Mouse (Mus musculus) splenic B cell, adult 2 months (primary cell): ENCODE results near the gene Nudt9.
A peak's percentile ranks its signal among the peaks of the same experiment; 100 is the strongest.
"Not testable (repeated sequence)": the region's sequence is repeated elsewhere in the genome, so short reads cannot be mapped to it uniquely, and the experiment has no call there.

Source experiments
- DNase-seq: peaks from one replicate; pipeline ENCODE4 v3.0.0-alpha.2; 2011; ENCODE audit warnings: low read depth, low spot score
- H3K27me3 ChIP-seq: 2 replicates; pipeline ENCODE4 v1.6.1; 2012; ENCODE audit warnings: mild to moderate bottlenecking, low read length, moderate library complexity, mixed read lengths; ENCODE audit not compliant: control insufficient read depth, poor library complexity, insufficient read depth, severe bottlenecking
- H3K36me3 ChIP-seq: 2 replicates; pipeline ENCODE4 v1.6.1; 2012; ENCODE audit warnings: mild to moderate bottlenecking, low read length, moderate library complexity, mixed read lengths; ENCODE audit not compliant: control insufficient read depth, poor library complexity, insufficient read depth, severe bottlenecking

Gene Nudt9

DNA sequence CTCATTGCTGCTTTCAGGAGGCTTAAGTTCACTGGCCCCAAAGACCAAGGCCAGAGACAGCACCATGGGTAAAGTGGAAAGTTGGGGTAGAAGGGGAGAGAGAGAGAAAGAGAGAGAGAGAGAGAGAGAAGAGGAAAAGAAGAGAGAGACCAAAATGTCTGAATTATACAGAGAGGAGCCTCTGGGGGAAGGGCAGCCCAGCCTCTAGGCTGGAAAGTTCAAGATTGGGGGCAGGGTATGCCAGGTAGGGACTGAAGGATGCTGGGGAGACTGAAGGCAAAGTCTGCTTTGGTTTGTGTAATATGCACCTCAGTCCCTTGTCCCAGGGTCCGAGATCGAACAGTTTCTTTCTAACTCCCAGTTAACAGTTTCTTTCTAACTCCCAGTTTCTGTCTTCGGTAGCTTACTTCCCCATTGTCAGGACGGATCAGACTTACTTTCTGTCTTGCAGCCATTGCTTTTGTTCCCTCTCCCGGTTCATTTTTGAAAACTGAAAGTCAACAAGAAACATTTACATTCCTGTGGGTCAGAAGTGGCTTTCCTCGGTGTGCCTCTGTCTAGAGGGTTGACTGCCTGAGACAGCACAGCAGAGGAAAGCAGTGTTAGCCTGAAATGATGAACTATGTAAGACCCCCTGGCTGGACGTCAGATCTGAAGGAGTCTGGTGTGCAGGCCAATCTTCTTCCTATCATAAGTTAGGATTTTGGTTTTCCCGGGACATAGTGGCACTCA lies 22.7 kb upstream of the Nudt9 start:
- Histone ChIP-seq H3K36me3 (no peaks in the 10 kb centered on the region), H3K27me3 (no peaks in the 10 kb centered on the region)
- no peak for DNase-seq

DNA sequence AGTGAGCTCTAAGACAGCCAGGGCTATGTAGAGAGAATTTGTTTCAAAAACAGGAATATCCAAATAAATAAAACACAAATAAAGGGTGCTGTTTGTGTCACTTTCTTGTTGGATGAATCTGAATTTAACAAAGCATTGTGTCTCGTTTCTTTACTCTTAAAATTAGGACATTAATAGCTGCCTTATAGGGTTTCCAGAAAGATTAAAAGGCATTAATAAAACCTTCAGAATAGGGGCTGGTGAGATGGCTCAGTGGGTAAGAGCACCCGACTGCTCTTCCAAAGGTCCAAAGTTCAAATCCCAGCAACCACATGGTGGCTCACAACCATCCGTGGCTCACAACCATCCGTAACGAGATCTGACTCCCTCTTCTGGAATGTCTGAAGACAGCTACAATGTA lies 21.9 kb upstream of the Nudt9 start:
- not testable (repeated sequence) for H3K36me3 ChIP-seq, H3K27me3 ChIP-seq, DNase-seq

DNA sequence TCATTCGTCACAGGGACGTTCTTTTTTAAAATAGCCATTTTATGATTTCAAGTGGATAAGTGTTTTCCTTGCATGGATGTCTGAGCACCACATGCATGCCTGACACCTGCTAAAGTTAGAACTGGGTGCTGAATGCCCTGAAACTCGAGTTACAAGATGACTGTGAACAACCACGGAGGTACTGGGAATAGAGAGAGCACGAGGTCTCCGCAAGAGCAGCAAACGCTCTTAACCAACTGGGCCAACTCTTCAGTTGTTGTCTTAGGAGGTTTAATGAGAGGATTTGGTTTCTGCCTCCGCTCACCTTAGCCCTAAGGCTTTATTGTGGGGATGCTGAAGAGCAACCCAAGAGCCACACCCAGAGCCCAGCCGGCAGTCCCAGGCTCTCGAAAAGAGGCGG lies 21.3 kb upstream of the Nudt9 start:
- DNase-seq: no peak
- no peaks in the 10 kb centered on the region for H3K27me3 ChIP-seq
- H3K36me3 ChIP-seq: no peaks in the 10 kb centered on the region

- no peaks in the 10 kb centered on the region for H3K36me3 ChIP-seq
- no peaks in the 10 kb centered on the region for H3K27me3 ChIP-seq
- DNase-seq: no peak
Measured at GRCm38 (mm10) chr5:104025245-104025854, 20.8 kb upstream of the Nudt9 start.

- H3K36me3 ChIP-seq: no peaks in the 10 kb centered on the region
- no peak for DNase-seq
- H3K27me3 ChIP-seq: no peaks in the 10 kb centered on the region
Measured at GRCm38 (mm10) chr5:104032434-104033097, 13.5 kb upstream of the Nudt9 start.

- Histone ChIP-seq H3K36me3 (no peaks in the 10 kb centered on the region), H3K27me3 (no peaks in the 10 kb centered on the region)
- DNase-seq: no peak
Measured at GRCm38 (mm10) chr5:104035066-104035465, 11.0 kb upstream of the Nudt9 start.

GRCm38 (mm10) chr5:104035824-104036223 lies 10.3 kb upstream of the Nudt9 start:
- H3K36me3 ChIP-seq: no peaks in the 10 kb centered on the region
- no peaks in the 10 kb centered on the region for H3K27me3 ChIP-seq

DNA sequence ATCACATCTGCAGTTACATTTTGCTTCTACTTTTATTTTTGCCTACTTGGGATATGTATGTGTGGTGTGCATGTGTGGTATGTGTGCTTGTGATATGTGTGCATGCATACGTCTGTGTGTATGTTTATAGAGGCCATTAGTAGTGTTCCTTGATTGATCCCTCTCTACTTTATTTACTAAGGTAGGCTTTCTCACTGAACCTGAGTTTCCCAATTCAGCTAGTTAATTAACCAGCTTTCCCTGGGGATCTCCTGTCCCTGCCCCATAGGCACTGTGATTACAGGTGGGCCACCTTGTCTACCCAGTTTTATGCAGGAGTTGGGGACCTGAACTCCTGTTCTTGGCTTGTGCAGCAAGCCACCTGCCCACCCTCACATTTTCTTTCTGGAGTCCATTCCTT lies 9.4 kb upstream of the Nudt9 start:
- no peak for DNase-seq
- H3K27me3 ChIP-seq: no peaks in the 10 kb centered on the region
- H3K36me3 ChIP-seq: no peaks in the 10 kb centered on the region

More at GRCm38 (mm10) chr5:104035824-104036223, 10.3 kb upstream of the Nudt9 start:
- no peak for DNase-seq

- H3K27me3 ChIP-seq: no peaks in the 10 kb centered on the region
- no peaks in the 10 kb centered on the region for H3K36me3 ChIP-seq
- DNase-seq: peak; percentile 44
Measured at GRCm38 (mm10) chr5:104039154-104039932, 6.8 kb upstream of the Nudt9 start.

- no peak for DNase-seq
- H3K36me3 ChIP-seq: no peaks in the 10 kb centered on the region
Measured at GRCm38 (mm10) chr5:104042906-104043305, 3.2 kb upstream of the Nudt9 start.

GRCm38 (mm10) chr5:104043704-104044103 lies 2.4 kb upstream of the Nudt9 start:
- DNase-seq: no peak
- Histone ChIP-seq H3K36me3 (no peaks in the 10 kb centered on the region), H3K27me3 (no peaks in the 10 kb centered on the region)

More at GRCm38 (mm10) chr5:104042906-104043305, 3.2 kb upstream of the Nudt9 start:
- no peaks in the 10 kb centered on the region for H3K27me3 ChIP-seq

- no peak for DNase-seq
- Histone ChIP-seq H3K36me3 (peaks cover 2% of the 10 kb centered on the region; the same call in 1 of the 2 replicates), H3K27me3 (no peaks in the 10 kb centered on the region)
Measured at GRCm38 (mm10) chr5:104047200-104048105, 1.3 kb downstream of the Nudt9 start.

- no peak for DNase-seq
Measured at GRCm38 (mm10) chr5:104048139-104048538, 2.0 kb downstream of the Nudt9 start.

DNA sequence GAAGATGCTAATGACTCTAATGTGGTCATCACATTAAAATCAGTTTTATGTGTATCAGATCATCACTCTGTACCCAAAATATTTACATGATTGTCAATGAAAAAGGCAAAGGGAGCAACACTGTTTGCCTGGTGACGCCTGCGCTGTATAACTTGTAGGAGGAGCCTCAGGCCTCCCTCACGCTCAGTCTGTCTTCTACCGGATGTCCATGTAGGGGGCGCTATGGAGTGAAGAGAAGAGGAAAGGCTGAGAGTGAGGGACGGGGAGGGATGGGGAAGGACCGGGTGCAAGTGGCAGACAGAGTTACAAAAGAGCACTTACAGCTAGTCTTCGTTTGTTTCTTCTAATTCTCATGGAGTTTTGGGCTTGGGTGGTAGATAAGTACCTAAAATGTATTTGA lies 6.8 kb downstream of the Nudt9 start:
- DNase-seq: peak; percentile 52
- Histone ChIP-seq H3K36me3 (peaks cover 2% of the 10 kb centered on the region; the same call in 1 of the 2 replicates), H3K27me3 (no peaks in the 10 kb centered on the region)

More at GRCm38 (mm10) chr5:104048139-104048538, 2.0 kb downstream of the Nudt9 start:
- H3K36me3 ChIP-seq: peaks cover 2% of the 10 kb centered on the region; the same call in 1 of the 2 replicates
- H3K27me3 ChIP-seq: no peaks in the 10 kb centered on the region
